Comparison of ENCODE assay signal across 19 mouse cellular contexts in genomic region chr12:9050824-9051223, GRCm38 (mm10). TPM values are rescaled to one million over a fixed set of nuclear protein-coding genes. Genes with fewer than 3 reads are reported as not detected.
DNase-seq lines count a peak whose midpoint lies in the region; ATAC-seq lines count a peak whose summit lies in the region.
"Had no signal": no experiment of that assay in that cellular context is flagged by ENCODE, and none has a peak within 500 bp of the region (broad histone marks: within the 10 kb centered on the region; RNA-seq: fewer than 3 reads in every experiment).

No protein-coding gene starts in this region.

- H3K4me3 ChIP-seq in limb, embryonic 13.5 days, result no peak overlapping the region
- H3K4me3 ChIP-seq in intestine, embryonic 16.5 days (ENCODE audit: low read length), result no peak overlapping the region
- H3K4me3 ChIP-seq: embryonic facial prominence, embryonic 15.5 days had no signal

- 0 out of 2 replicates have a peak overlapping the region, but pooled peaks have one; percentile 1 for H3K4me2 ChIP-seq in limb, embryonic 13.5 days (replicated peaks)
- H3K4me2 ChIP-seq in intestine, embryonic 16.5 days (ENCODE audit: low read depth, low read length), result no peak overlapping the region
- H3K4me2 ChIP-seq: embryonic facial prominence, embryonic 15.5 days had no signal

- no peaks in the 10 kb centered on the region for H3K9me3 ChIP-seq in limb, embryonic 13.5 days
- no peaks in the 10 kb centered on the region for H3K9me3 ChIP-seq in intestine, embryonic 16.5 days (ENCODE audit: control insufficient read depth, low read length)
- H3K9me3 ChIP-seq: embryonic facial prominence, embryonic 15.5 days had no signal

- no peak overlapping the region for H3K27ac ChIP-seq in limb, embryonic 13.5 days
- H3K27ac ChIP-seq in intestine, embryonic 16.5 days (ENCODE audit: low read length), result no peak overlapping the region
- H3K27ac ChIP-seq: embryonic facial prominence, embryonic 15.5 days; liver, embryonic 14.5 days had no signal

- 0 out of 2 replicates have a peak, but pooled peaks cover 6% of the 10 kb centered on the region for H3K27me3 ChIP-seq in limb, embryonic 13.5 days
- H3K27me3 ChIP-seq in intestine, embryonic 16.5 days (replicated peaks; ENCODE audit: control insufficient read depth, insufficient read depth, low read length), result no peaks in the 10 kb centered on the region
- H3K27me3 ChIP-seq: embryonic facial prominence, embryonic 15.5 days had no signal

- 0 out of 2 replicates have a peak, but pooled peaks have one; percentile 18 for ATAC-seq in common myeloid progenitor, adult 5-6 weeks (replicated peaks; ENCODE audit: low read depth, poor library complexity, severe bottlenecking)
- ATAC-seq in limb, embryonic 13.5 days (ENCODE audit: low FRiP score, low read depth), result no peak
- ATAC-seq in intestine, embryonic 16.5 days, result no peak
- ATAC-seq: activated CD4-positive, CD25-positive, alpha-beta regulatory T cell, adult 4 months had no signal

- DNase-seq in heart, postnatal 4 days, result peak; percentile 31
- DNase-seq in heart, postnatal 36 days, result no peak
- DNase-seq in lung, postnatal 10 days, result peak; percentile 33
- DNase-seq in lung, postnatal 36 days, result no peak
- DNase-seq: adrenal gland, postnatal 25 days; cerebellum, adult 11 months; cerebellum, postnatal 10 days; embryo, embryonic 11 days; gastrocnemius, postnatal 36 days; left cerebral cortex, postnatal 4 days; retina, postnatal 1 day; right cerebral cortex, postnatal 4 days; thymus, adult 2 months had no signal

- H3K36me3 ChIP-seq in limb, embryonic 13.5 days, result no peaks in the 10 kb centered on the region
- no peaks in the 10 kb centered on the region for H3K36me3 ChIP-seq in intestine, embryonic 16.5 days (ENCODE audit: control insufficient read depth, insufficient read depth, low read length)
- H3K36me3 ChIP-seq: embryonic facial prominence, embryonic 15.5 days had no signal

- H3K9ac ChIP-seq in limb, embryonic 13.5 days, result no peak overlapping the region; the same call in 1 of the 2 replicates
- no peak overlapping the region; the same call in 1 of the 2 replicates for H3K9ac ChIP-seq in intestine, embryonic 16.5 days (ENCODE audit: low read depth, low read length)
- H3K9ac ChIP-seq: embryonic facial prominence, embryonic 15.5 days; liver, embryonic 14.5 days had no signal

- 15% methylated on average over 6 of the region's 6 CpGs for WGBS in limb, embryonic 13.5 days
- 34% methylated on average over 6 of the region's 6 CpGs for WGBS in intestine, embryonic 16.5 days

- intact Hi-C loops in heart, postnatal 36 days (cut with DNase I), result loop anchor here (5.0 kb wide), 4 partner anchors 116 to 1486 kb away; no protein-coding TSS in a partner anchor

- H3K4me1 ChIP-seq in limb, embryonic 13.5 days, result peaks cover 33% of the 10 kb centered on the region
- no peaks in the 10 kb centered on the region for H3K4me1 ChIP-seq in intestine, embryonic 16.5 days (ENCODE audit: control insufficient read depth, insufficient read depth, low read length)

RNA-seq across cellular contexts. Expression of gene Ttc32, which starts 21.0 kb away (rescaled TPM):
- total RNA-seq in heart, postnatal 4 days (2021), result 10 to 100 TPM; 14.9 to 17.9 TPM
- 10 to 100 TPM; 25.5 to 28.5 TPM for total RNA-seq in heart, postnatal 36 days (2021)
- total RNA-seq in common myeloid progenitor, adult 5-6 weeks (2017), result 18.0 and 36.4 TPM in 2 replicates
- 15.7 and 17.9 TPM in 2 replicates for polyA plus RNA-seq in limb, embryonic 13.5 days (2015; fragmentation: Nextera tagmentation; extraction: Ambion mirVana)
- 33.9 and 35.8 TPM in 2 replicates for polyA plus RNA-seq in intestine, embryonic 16.5 days (2015; fragmentation: Nextera tagmentation; extraction: Ambion mirVana)

Comparison
In these comparisons a context has a peak if more than half of its experiments do, and no peak if none do; other contexts are left out.
1. DNase-seq: peak in heart, postnatal 4 days (single experiment) and lung, postnatal 10 days (single experiment); none in heart, postnatal 36 days (0 of 2) and lung, postnatal 36 days (single experiment).